Mouse (Mus musculus) kidney, postnatal 0 days (tissue): Measurements from ENCODE around the gene Cspg5. TPM values are rescaled to one million over a fixed set of nuclear protein-coding genes. Genes with fewer than 3 reads are reported as not detected.

Source experiments
- ATAC-seq: fragments of 200-750 bp; cut with Nextera tagmentation; replicated peaks from 2 replicates; pipeline ENCODE4 v1.8.0; 2017; ENCODE audit warnings: low read depth, moderate number of reproducible peaks, moderate TSS enrichment, moderate library complexity; ENCODE audit not compliant: low FRiP score
- DNase-seq: peaks from one replicate; pipeline ENCODE4 v3.0.0-alpha.2; 2016; ENCODE audit warnings: low spot score
- H3K27ac ChIP-seq: fragments of 300-500 bp; sonication (generic); 2 replicates; pipeline ENCODE4 v1.5.1; 2014; ENCODE audit warnings: mild to moderate bottlenecking
- H3K27me3 ChIP-seq: fragments of 300-500 bp; sonication (generic); 2 replicates; pipeline ENCODE4 v1.6.1; 2014; ENCODE audit warnings: low read length, mixed read lengths; ENCODE audit not compliant: insufficient read depth
- H3K36me3 ChIP-seq: fragments of 300-500 bp; sonication (generic); 2 replicates; pipeline ENCODE4 v1.6.1; 2014; ENCODE audit warnings: low read length, mixed read lengths; ENCODE audit not compliant: insufficient read depth
- H3K4me1 ChIP-seq: fragments of 300-500 bp; sonication (generic); replicated peaks from 2 replicates; pipeline ENCODE4 v1.6.1; 2014; ENCODE audit warnings: antibody characterized with exemption, low read length, mixed read lengths; ENCODE audit not compliant: insufficient read depth
- H3K4me2 ChIP-seq: fragments of 300-500 bp; sonication (generic); 2 replicates; pipeline ENCODE4 v1.6.1; 2014; ENCODE audit warnings: mild to moderate bottlenecking, low read length, moderate library complexity, mixed read lengths
- H3K4me3 ChIP-seq: fragments of 300-500 bp; sonication (generic); replicated peaks from 2 replicates; pipeline ENCODE4 v1.5.1; 2014; ENCODE audit warnings: low read depth, low read length
- H3K9ac ChIP-seq: fragments of 300-500 bp; sonication (generic); 2 replicates; pipeline ENCODE4 v1.6.1; 2014; ENCODE audit warnings: low read depth, low read length
- H3K9me3 ChIP-seq: fragments of 300-500 bp; sonication (generic); replicated peaks from 2 replicates; pipeline ENCODE4 v1.6.1; 2016; ENCODE audit warnings: low read length, inconsistent platforms, mixed read lengths
- CTCF ChIP-seq: IDR thresholded peaks from 2 replicates; pipeline ENCODE4 v1.5.1; 2016; ENCODE audit warnings: antibody characterized with exemption, low read depth, mild to moderate bottlenecking, moderate library complexity
- WGBS: fragments of 180-500 bp; shearing (Covaris S2); extraction: QIAGEN DNeasy Blood & Tissue Kit; methylation state at CpG from one replicate; pipeline ENCODE4 v1.1.7; 2014; 5-methylcytosine and 5-hydroxymethylcytosine counted together
- polyA plus RNA-seq: library from polyadenylated mRNA; unstranded; fragments of >200 nt; fragmentation: Nextera tagmentation; extraction: Ambion mirVana; gene quantifications from 2 replicates; pipeline ENCODE4 v1.2.1, GENCODE M21; 2015

Cspg5 gene
- polyA plus RNA-seq, 1 experiment from 2014 or later, result 2.8 TPM

- H3K27ac ChIP-seq, result no peak overlapping the region
- whole genome bisulfite sequencing, result 91% methylated on average over 4 of the region's 4 CpGs
- H3K9me3 ChIP-seq, result no peaks in the 10 kb centered on the region
- no peak for TF ChIP-seq CTCF
- H3K4me3 ChIP-seq, result no peak overlapping the region
- ATAC-seq (no peak), DNase-seq (no peak)
- no peak overlapping the region for H3K4me2 ChIP-seq
- no peak overlapping the region for H3K9ac ChIP-seq
- no peaks in the 10 kb centered on the region for H3K4me1 ChIP-seq
- H3K27me3 ChIP-seq, result no peaks in the 10 kb centered on the region
- peaks cover 34% of the 10 kb centered on the region for H3K36me3 ChIP-seq
Observed at GRCm38 (mm10) chr9:110224273-110224672, 19.3 kb upstream of the Cspg5 start.

- Histone ChIP-seq H3K4me1 (no peaks in the 10 kb centered on the region), H3K9ac (no peak overlapping the region), H3K4me3 (no peak overlapping the region), H3K9me3 (no peaks in the 10 kb centered on the region), H3K27ac (no peak overlapping the region), H3K27me3 (no peaks in the 10 kb centered on the region), H3K36me3 (peaks cover 35% of the 10 kb centered on the region), H3K4me2 (no peak overlapping the region)
- ATAC-seq (no peak), DNase-seq (no peak)
- no peak for TF ChIP-seq CTCF
- 90% methylated on average over 4 of the region's 4 CpGs for WGBS
Observed at GRCm38 (mm10) chr9:110226191-110226590, 17.4 kb upstream of the Cspg5 start.

GRCm38 (mm10) chr9:110228671-110229070, 14.9 kb upstream of the Cspg5 start:
- Histone ChIP-seq H3K27ac (no peak overlapping the region), H3K27me3 (no peaks in the 10 kb centered on the region), H3K9me3 (no peaks in the 10 kb centered on the region), H3K9ac (no peak overlapping the region), H3K4me1 (no peaks in the 10 kb centered on the region), H3K36me3 (peaks cover 22% of the 10 kb centered on the region), H3K4me2 (no peak overlapping the region), H3K4me3 (no peak overlapping the region)
- DNase-seq (no peak), ATAC-seq (no peak)
- TF ChIP-seq CTCF, result no peak
- 89% methylated on average over 6 of the region's 6 CpGs for WGBS

GRCm38 (mm10) chr9:110229112-110229511, 14.5 kb upstream of the Cspg5 start:
- H3K4me3 ChIP-seq, result no peak overlapping the region
- no peaks in the 10 kb centered on the region for H3K4me1 ChIP-seq
- ATAC-seq, result no peak
- H3K27ac ChIP-seq, result no peak overlapping the region
- no peak for DNase-seq
- no peak for TF ChIP-seq CTCF
- no peaks in the 10 kb centered on the region for H3K9me3 ChIP-seq
- WGBS, result 96% methylated on average over 1 of the region's 1 CpGs
- H3K36me3 ChIP-seq, result peaks cover 23% of the 10 kb centered on the region; the same call in 1 of the 2 replicates
- H3K9ac ChIP-seq, result no peak overlapping the region
- H3K27me3 ChIP-seq, result no peaks in the 10 kb centered on the region
- no peak overlapping the region for H3K4me2 ChIP-seq

- Histone ChIP-seq H3K36me3 (peaks cover 24% of the 10 kb centered on the region; the same call in 1 of the 2 replicates), H3K27me3 (no peaks in the 10 kb centered on the region), H3K27ac (no peak overlapping the region), H3K4me1 (no peaks in the 10 kb centered on the region), H3K9me3 (no peaks in the 10 kb centered on the region), H3K4me2 (no peak overlapping the region), H3K4me3 (no peak overlapping the region), H3K9ac (no peak overlapping the region)
- no peak for ATAC-seq
- TF ChIP-seq CTCF, result no peak
- 94% methylated on average over 10 of the region's 10 CpGs for WGBS
- no peak for DNase-seq
Observed at GRCm38 (mm10) chr9:110229566-110230248, 13.9 kb upstream of the Cspg5 start.

GRCm38 (mm10) chr9:110230395-110231071, 13.1 kb upstream of the Cspg5 start:
- no peak for ATAC-seq
- Histone ChIP-seq H3K4me1 (no peaks in the 10 kb centered on the region), H3K4me3 (no peak overlapping the region), H3K36me3 (peaks cover 28% of the 10 kb centered on the region), H3K9ac (no peak overlapping the region), H3K4me2 (no peak overlapping the region), H3K27ac (no peak overlapping the region), H3K9me3 (no peaks in the 10 kb centered on the region), H3K27me3 (no peaks in the 10 kb centered on the region)
- no peak for DNase-seq
- no peak for TF ChIP-seq CTCF
- 77% methylated on average over 16 of the region's 16 CpGs for WGBS
